Mouse (Mus musculus) limb, embryonic 11.5 days (tissue): ENCODE results near the gene Gm9733. TPM values are rescaled to one million over a fixed set of nuclear protein-coding genes. Genes with fewer than 3 reads are reported as not detected.
"Not testable (repeated sequence)": the region's sequence is repeated elsewhere in the genome, so short reads cannot be mapped to it uniquely, and the experiment has no call there.

ENCODE experiments used
- ATAC-seq: fragments of 200-750 bp; cut with Nextera tagmentation; 2 replicates; pipeline ENCODE4 v1.8.0; 2017; ENCODE audit warnings: low read depth; ENCODE audit not compliant: insufficient number of reproducible peaks, low FRiP score, low TSS enrichment
- DNase-seq: peaks from one replicate; pipeline ENCODE4 v3.0.0-alpha.2; 2015; ENCODE audit warnings: low spot score
- H3K27ac ChIP-seq: fragments of 300-500 bp; sonication (generic); replicated peaks from 2 replicates; pipeline ENCODE4 v1.5.1; 2014; ENCODE audit warnings: low read depth, mild to moderate bottlenecking, low read length
- H3K27me3 ChIP-seq: fragments of 300-500 bp; sonication (generic); 2 replicates; pipeline ENCODE4 v1.6.1; 2014; ENCODE audit warnings: mild to moderate bottlenecking, low read length, mixed read lengths; ENCODE audit not compliant: control insufficient read depth, insufficient read depth
- H3K36me3 ChIP-seq: fragments of 300-500 bp; sonication (generic); 2 replicates; pipeline ENCODE4 v1.6.1; 2014; ENCODE audit warnings: mild to moderate bottlenecking, low read length, moderate library complexity, mixed read lengths; ENCODE audit not compliant: control insufficient read depth, insufficient read depth
- H3K4me1 ChIP-seq: fragments of 300-500 bp; sonication (generic); 2 replicates; pipeline ENCODE4 v1.6.1; 2014; ENCODE audit warnings: low read length, mixed read lengths; ENCODE audit not compliant: control insufficient read depth, insufficient read depth
- H3K4me2 ChIP-seq: fragments of 300-500 bp; sonication (generic); 2 replicates; pipeline ENCODE4 v1.6.1; 2014; ENCODE audit warnings: low read depth, mild to moderate bottlenecking, moderate library complexity; ENCODE audit not compliant: severe bottlenecking
- H3K4me3 ChIP-seq: fragments of 300-500 bp; sonication (generic); 2 replicates; pipeline ENCODE4 v1.5.1; 2014; ENCODE audit warnings: low read depth, low read length
- H3K9ac ChIP-seq: fragments of 300-500 bp; sonication (generic); 2 replicates; pipeline ENCODE4 v1.6.1; 2014; ENCODE audit warnings: mild to moderate bottlenecking, low read length
- H3K9me3 ChIP-seq: fragments of 300-500 bp; sonication (generic); 2 replicates; pipeline ENCODE4 v1.6.1; 2016; ENCODE audit warnings: low read length; ENCODE audit not compliant: control insufficient read depth
- WGBS: fragments of 180-500 bp; shearing (Covaris S2); extraction: QIAGEN DNeasy Blood & Tissue Kit; methylation state at CpG from one replicate; pipeline ENCODE4 v1.1.7; 2014; 5-methylcytosine and 5-hydroxymethylcytosine counted together
- polyA plus RNA-seq: library from polyadenylated mRNA; unstranded; fragments of >200 nt; fragmentation: Nextera tagmentation; extraction: Ambion mirVana; gene quantifications from 2 replicates; pipeline ENCODE4 v1.2.1, GENCODE M21; 2014

The Gm9733 gene
- not detected in 2 replicates for polyA plus RNA-seq

- ATAC-seq (no peak), DNase-seq (no peak)
- Histone ChIP-seq H3K9me3 (no peaks in the 10 kb centered on the region), H3K27ac (no peak within 1 kb of the TSS), H3K36me3 (no peaks in the 10 kb centered on the region), H3K4me3 (no peak within 1 kb of the TSS), H3K4me1 (no peaks in the 10 kb centered on the region), H3K27me3 (no peaks in the 10 kb centered on the region), H3K9ac (no peak within 1 kb of the TSS), H3K4me2 (no peak within 1 kb of the TSS)
- WGBS: 89% methylated on average over 3 of the region's 3 CpGs
Observed at GRCm38 (mm10) chr3:15332063-15332462, at the start of gene Gm9733. Gm9733 (minus strand) TSS chr3:15332302.

GRCm38 (mm10) chr3:15355690-15356089 is 23.6 kb upstream of the Gm9733 start:
- not testable (repeated sequence) for H3K4me1 ChIP-seq, H3K9me3 ChIP-seq, ATAC-seq, DNase-seq, H3K9ac ChIP-seq, H3K4me2 ChIP-seq, H3K27me3 ChIP-seq, H3K36me3 ChIP-seq, H3K4me3 ChIP-seq, H3K27ac ChIP-seq
- 77% methylated on average over 3 of the region's 3 CpGs for WGBS

- DNase-seq, H3K4me3 ChIP-seq, H3K36me3 ChIP-seq, ATAC-seq, H3K4me1 ChIP-seq, H3K9me3 ChIP-seq, H3K4me2 ChIP-seq, H3K9ac ChIP-seq, H3K27ac ChIP-seq, H3K27me3 ChIP-seq: not testable (repeated sequence)
- 91% methylated on average over 1 of the region's 2 CpGs for WGBS
Observed at GRCm38 (mm10) chr3:15350318-15350717, 18.2 kb upstream of the Gm9733 start.

- not testable (repeated sequence) for H3K27ac ChIP-seq, H3K4me1 ChIP-seq, H3K9ac ChIP-seq, DNase-seq, ATAC-seq, H3K9me3 ChIP-seq, H3K27me3 ChIP-seq, H3K4me2 ChIP-seq, H3K36me3 ChIP-seq, H3K4me3 ChIP-seq
- WGBS: 63% methylated on average over 3 of the region's 3 CpGs
Observed at GRCm38 (mm10) chr3:15345606-15346005, 13.5 kb upstream of the Gm9733 start.

- WGBS: 72% methylated on average over 1 of the region's 1 CpGs
- Histone ChIP-seq H3K9ac (no peak overlapping the region), H3K36me3 (no peaks in the 10 kb centered on the region), H3K27ac (no peak overlapping the region), H3K9me3 (no peaks in the 10 kb centered on the region), H3K4me1 (no peaks in the 10 kb centered on the region), H3K27me3 (no peaks in the 10 kb centered on the region), H3K4me2 (no peak overlapping the region), H3K4me3 (no peak overlapping the region)
- ATAC-seq: no peak
- DNase-seq: no peak
Observed at GRCm38 (mm10) chr3:15340287-15340686, 8.2 kb upstream of the Gm9733 start.

- Histone ChIP-seq H3K27me3 (no peaks in the 10 kb centered on the region), H3K36me3 (no peaks in the 10 kb centered on the region), H3K4me3 (no peak overlapping the region), H3K9ac (no peak overlapping the region), H3K9me3 (no peaks in the 10 kb centered on the region), H3K27ac (no peak overlapping the region), H3K4me1 (no peaks in the 10 kb centered on the region), H3K4me2 (no peak overlapping the region)
- 68% methylated on average over 2 of the region's 2 CpGs for WGBS
- ATAC-seq (no peak), DNase-seq (no peak)
Observed at GRCm38 (mm10) chr3:15334182-15334581, 2.1 kb upstream of the Gm9733 start.

- Histone ChIP-seq H3K4me1 (no peaks in the 10 kb centered on the region), H3K27me3 (no peaks in the 10 kb centered on the region), H3K9me3 (no peaks in the 10 kb centered on the region), H3K4me2 (no peak overlapping the region), H3K27ac (no peak overlapping the region), H3K9ac (no peak overlapping the region), H3K36me3 (no peaks in the 10 kb centered on the region), H3K4me3 (no peak overlapping the region)
- 70% methylated on average over 3 of the region's 3 CpGs for WGBS
- no peak for ATAC-seq
- no peak for DNase-seq
Observed at GRCm38 (mm10) chr3:15331545-15331944, 557 bp downstream of the Gm9733 start.

- no peaks in the 10 kb centered on the region for H3K9me3 ChIP-seq
- H3K36me3 ChIP-seq: no peaks in the 10 kb centered on the region
- no peak overlapping the region for H3K9ac ChIP-seq
- H3K4me2 ChIP-seq: no peak overlapping the region
- no peak overlapping the region for H3K4me3 ChIP-seq
- ATAC-seq (no peak), DNase-seq (no peak)
- no peaks in the 10 kb centered on the region for H3K27me3 ChIP-seq
- no peak overlapping the region for H3K27ac ChIP-seq
- H3K4me1 ChIP-seq: no peaks in the 10 kb centered on the region
Observed at GRCm38 (mm10) chr3:15329549-15329948, 2.6 kb downstream of the Gm9733 start.
